Mouse (Mus musculus) layer of hippocampus, adult 6 months (tissue): Measurements from ENCODE around the gene Tcp11. TPM values are rescaled to one million over a fixed set of nuclear protein-coding genes. Genes with fewer than 3 reads are reported as not detected.

Experiments used
- long read RNA-seq, 2 experiments: library from polyadenylated mRNA; unstranded; transcript quantifications; one replicate each; pipeline ENCODE4 v2.0.0; 2019 to 2020
- polyA plus RNA-seq: library from polyadenylated mRNA; unstranded; fragments of <200 nt; fragmentation: Nextera tagmentation; gene quantifications from 2 replicates; pipeline ENCODE4 v1.2.3, GENCODE M21; 2021

Tcp11 gene
- polyA plus RNA-seq = 1.2 and 1.4 TPM in 2 replicates
- long read RNA-seq, experiment 1, partial matches to known transcripts = 0 of 1 reads
- long read RNA-seq, experiment 1, other reads (novel, unspliced or antisense) = 1 of 1 reads
- long read RNA-seq, experiment 2 = 0 reads

GRCm38 (mm10) chr17:28080045-28080816 is at the start of gene Tcp11:
Gene Tcp11 (minus strand): TSS chr17:28080639.

Other genes starting within 250 kb of the Tcp11 start
- gene Snrpc, start 242.5 kb downstream of the Tcp11 start, polyA plus RNA-seq = 55.8 and 59.2 TPM in 2 replicates
- gene Uhrf1bp1, start 224.2 kb downstream of the Tcp11 start, polyA plus RNA-seq = 4.8 and 6.1 TPM in 2 replicates
- 5.5 and 6.5 TPM in 2 replicates for gene Anks1, start 171.3 kb downstream of the Tcp11 start, polyA plus RNA-seq
- 37.8 and 47.3 TPM in 2 replicates for gene Taf11, start 170.8 kb downstream of the Tcp11 start, polyA plus RNA-seq
- gene Scube3, start 61.5 kb upstream of the Tcp11 start, polyA plus RNA-seq = 0.16 and 0.68 TPM in 2 replicates
- gene Zfp523, start 96.5 kb upstream of the Tcp11 start, polyA plus RNA-seq = 15.8 and 17.1 TPM in 2 replicates
- 1.5 and 2.0 TPM in 2 replicates for gene Def6, start 127.1 kb upstream of the Tcp11 start, polyA plus RNA-seq
- 2.5 and 4.8 TPM in 2 replicates for gene Ppard, start 152.1 kb upstream of the Tcp11 start, polyA plus RNA-seq
- gene Fance, start 232.9 kb upstream of the Tcp11 start, polyA plus RNA-seq = 23.4 and 23.5 TPM in 2 replicates
- 906 and 1,055 TPM in 2 replicates for gene Rpl10a, start 247.8 kb upstream of the Tcp11 start, polyA plus RNA-seq